Comparison of ENCODE assay signal across 9 mouse cellular contexts in the genomic region with DNA sequence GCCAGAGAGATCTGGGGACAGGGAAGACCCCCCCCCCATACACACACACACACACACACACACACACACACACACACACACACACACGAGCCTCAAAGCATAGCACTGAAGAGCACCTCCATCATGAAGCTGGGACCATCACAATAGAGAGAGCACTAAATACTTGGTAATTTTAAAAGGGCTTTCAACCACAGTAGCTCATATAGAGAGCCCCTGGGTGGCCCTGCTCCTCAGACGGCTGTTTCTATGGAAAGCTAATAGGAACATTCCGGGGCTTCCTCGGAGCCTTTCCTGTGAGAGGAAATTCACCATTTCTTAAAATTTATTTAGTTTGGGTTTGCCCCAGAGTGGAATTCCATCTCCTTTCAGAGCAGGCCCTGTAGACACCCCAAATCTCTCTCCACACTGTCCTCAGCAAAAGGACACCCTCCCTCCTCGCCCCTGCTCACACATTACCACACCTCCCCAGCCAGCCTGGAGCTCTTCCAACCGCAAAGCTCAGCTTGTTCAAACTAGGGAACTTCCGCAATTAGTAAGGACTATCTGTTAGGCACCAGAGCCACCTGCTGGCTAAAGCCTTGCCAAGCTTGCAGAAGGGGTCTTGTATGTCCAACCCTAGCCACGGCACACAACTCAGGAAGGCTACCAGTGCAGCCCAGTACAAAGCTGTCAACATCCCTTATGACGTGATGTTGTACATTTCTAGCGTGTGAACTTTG. TPM values are rescaled to one million over a fixed set of nuclear protein-coding genes. Genes with fewer than 3 reads are reported as not detected.
A peak's percentile ranks its signal among the peaks of the same experiment; 100 is the strongest.
DNase-seq lines count a peak whose midpoint lies in the region; ATAC-seq lines count a peak whose summit lies in the region.
"Had no signal": no experiment of that assay in that cellular context is flagged by ENCODE, and none has a peak within 500 bp of the region (broad histone marks: within the 10 kb centered on the region; RNA-seq: fewer than 3 reads in every experiment).

No protein-coding gene starts in this region.

- peak; percentile 26 for DNase-seq in WW6 (ENCODE audit: low read depth, low spot score)
- peak; percentile 92 to 94 for DNase-seq in cerebellum, postnatal 14 days
- peak; percentile 67 to 73 for DNase-seq in frontal cortex, postnatal 14 days (ENCODE audit: low spot score in 2 of 2)
- DNase-seq in hindbrain, embryonic 11.5 days (ENCODE audit: low spot score), result peak; percentile 78
- DNase-seq in layer of hippocampus, adult 8-10 months (ENCODE audit: low spot score in 2 of 2), result peak; percentile 65 to 79
- peak; percentile 32 for DNase-seq in retina, adult 2 months (ENCODE audit: low read depth, low spot score)
- DNase-seq in urinary bladder, postnatal 4 days (ENCODE audit: low spot score in 2 of 2), result peak; percentile 67 to 74

- H3K4me1 ChIP-seq in hindbrain, embryonic 11.5 days (replicated peaks; ENCODE audit: control insufficient read depth, insufficient read depth, low read length), result no peaks in the 10 kb centered on the region
- H3K4me1 ChIP-seq in lung, embryonic 16.5 days (replicated peaks; ENCODE audit: control insufficient read depth, insufficient read depth, low read length), result no peaks in the 10 kb centered on the region; the same call in 1 of the 2 replicates
- H3K4me1 ChIP-seq: liver, embryonic 15.5 days had no signal

- peak; percentile 57 for ATAC-seq in hindbrain, embryonic 11.5 days (ENCODE audit: low FRiP score)
- ATAC-seq in lung, embryonic 16.5 days (ENCODE audit: low read depth), result peak; percentile 82

- no peaks in the 10 kb centered on the region for H3K27me3 ChIP-seq in hindbrain, embryonic 11.5 days (ENCODE audit: control insufficient read depth, insufficient read depth, low read length)
- no peaks in the 10 kb centered on the region; the same call in 1 of the 2 replicates for H3K27me3 ChIP-seq in lung, embryonic 16.5 days (ENCODE audit: control insufficient read depth, insufficient read depth, low read depth, low read length)
- H3K27me3 ChIP-seq: liver, embryonic 15.5 days had no signal

- H3K4me3 ChIP-seq in hindbrain, embryonic 11.5 days (ENCODE audit: low read depth, low read length), result no peak overlapping the region
- H3K4me3 ChIP-seq in lung, embryonic 16.5 days (ENCODE audit: low read length), result no peak overlapping the region
- H3K4me3 ChIP-seq: liver, embryonic 15.5 days had no signal

- no peak overlapping the region for H3K9ac ChIP-seq in hindbrain, embryonic 11.5 days (ENCODE audit: low read depth, low read length)
- H3K9ac ChIP-seq in lung, embryonic 16.5 days (ENCODE audit: low read length), result 0 out of 2 replicates have a peak overlapping the region, but pooled peaks have one; percentile 28
- H3K9ac ChIP-seq: liver, embryonic 15.5 days had no signal

- no peaks in the 10 kb centered on the region for H3K36me3 ChIP-seq in hindbrain, embryonic 11.5 days (ENCODE audit: control insufficient read depth, insufficient read depth, low read length)
- no peaks in the 10 kb centered on the region for H3K36me3 ChIP-seq in lung, embryonic 16.5 days (ENCODE audit: control insufficient read depth, insufficient read depth, low read length)
- H3K36me3 ChIP-seq: liver, embryonic 15.5 days had no signal

- H3K9me3 ChIP-seq in hindbrain, embryonic 11.5 days (ENCODE audit: control insufficient read depth, low read length), result no peaks in the 10 kb centered on the region
- no peaks in the 10 kb centered on the region; the same call in 1 of the 2 replicates for H3K9me3 ChIP-seq in lung, embryonic 16.5 days (ENCODE audit: control insufficient read depth, low read length)
- H3K9me3 ChIP-seq: liver, embryonic 15.5 days had no signal

- WGBS in hindbrain, embryonic 11.5 days, result 34% methylated on average over 10 of the region's 10 CpGs
- WGBS in lung, embryonic 16.5 days, result 22% methylated on average over 10 of the region's 10 CpGs

- H3K27ac ChIP-seq in hindbrain, embryonic 11.5 days (ENCODE audit: low read depth, low read length), result no peak overlapping the region
- no peak overlapping the region for H3K27ac ChIP-seq in lung, embryonic 16.5 days (ENCODE audit: low read length)
- H3K27ac ChIP-seq: liver, embryonic 15.5 days had no signal

- no peak overlapping the region for H3K4me2 ChIP-seq in hindbrain, embryonic 11.5 days (replicated peaks; ENCODE audit: low read depth, low read length)
- peak overlapping the region; percentile 39 for H3K4me2 ChIP-seq in lung, embryonic 16.5 days (ENCODE audit: low read depth, low read length)
- H3K4me2 ChIP-seq: liver, embryonic 15.5 days had no signal

RNA-seq across cellular contexts. Expression of a gene that starts 26.5 kb away (rescaled TPM):
- polyA plus RNA-seq in hindbrain, embryonic 11.5 days (2014; fragmentation: Nextera tagmentation; extraction: Ambion mirVana), result 9.1 and 13.4 TPM in 2 replicates
- total RNA-seq in layer of hippocampus, adult 8-10 months (2022), result 100 to 1,000 TPM in 2 of 4 experiments, 10 to 100 TPM in 2; 90.0 to 116 (median 99.9) TPM
- polyA plus RNA-seq in lung, embryonic 16.5 days (2015; fragmentation: Nextera tagmentation; extraction: Ambion mirVana), result 1.1 and 1.2 TPM in 2 replicates

Comparison
In these comparisons a context has a peak if more than half of its experiments do, and no peak if none do; other contexts are left out.
1. DNase-seq: peak in every context shown above with its lines; median percentile 93 in cerebellum, postnatal 14 days; 78 in hindbrain, embryonic 11.5 days; 72 in layer of hippocampus, adult 8-10 months; 70 in urinary bladder, postnatal 4 days; 70 in frontal cortex, postnatal 14 days; 32 in retina, adult 2 months; 26 in WW6.